Mouse (Mus musculus) kidney, adult 2 months (tissue): ENCODE data around the gene Ndp. TPM values are rescaled to one million over a fixed set of nuclear protein-coding genes. Genes with fewer than 3 reads are reported as not detected.

Experiments used
- DNase-seq: peaks from one replicate; pipeline ENCODE4 v3.0.0; 2021
- H3K27ac ChIP-seq: fragments of 200-500 bp; 2 replicates; pipeline ENCODE4 v1.5.1; 2012; ENCODE audit warnings: low read depth, low read length, control low read depth, inconsistent platforms; ENCODE audit not compliant: insufficient read depth
- H3K27me3 ChIP-seq: fragments of 200-500 bp; replicated peaks from 2 replicates; pipeline ENCODE4 v1.6.1; 2012; ENCODE audit warnings: mild to moderate bottlenecking, moderate library complexity, low read length, inconsistent platforms; ENCODE audit not compliant: control insufficient read depth, insufficient read depth
- H3K36me3 ChIP-seq: fragments of 200-500 bp; 2 replicates; pipeline ENCODE4 v1.6.1; 2012; ENCODE audit warnings: mild to moderate bottlenecking, moderate library complexity, low read length, inconsistent platforms; ENCODE audit not compliant: control insufficient read depth, insufficient read depth
- H3K4me1 ChIP-seq: fragments of 200-500 bp; 2 replicates; pipeline ENCODE4 v1.6.1; 2011; ENCODE audit warnings: low read length; ENCODE audit not compliant: control insufficient read depth, insufficient read depth
- H3K4me3 ChIP-seq: fragments of 200-500 bp; 2 replicates; pipeline ENCODE4 v1.5.1; 2011; ENCODE audit warnings: mild to moderate bottlenecking, low read depth, low read length, control low read depth; ENCODE audit not compliant: insufficient read depth
- CTCF ChIP-seq: fragments of 200-500 bp; conservative IDR thresholded peaks from 2 replicates; pipeline ENCODE4 v1.5.1; 2011; ENCODE audit warnings: low read depth, mild to moderate bottlenecking, control low read depth, low read length, moderate library complexity, mixed read lengths; ENCODE audit not compliant: insufficient read depth, insufficient read length
- POLR2A ChIP-seq: fragments of 200-500 bp; IDR thresholded peaks from one replicate; pipeline ENCODE4 v1.6.1; 2011; ENCODE audit warnings: low read depth, low read length, control low read depth
- WGBS: fragments of 180-500 bp; shearing (Covaris S2); methylation state at CpG from one replicate; pipeline ENCODE4 v1.1.7; 2018; 5-methylcytosine and 5-hydroxymethylcytosine counted together
- polyA plus RNA-seq: library from polyadenylated mRNA; depleted of rRNA; stranded (reverse); fragments of >200 nt; gene quantifications from 2 replicates; pipeline ENCODE4 v1.2.3, GENCODE M21; 2012; rRNA removed

Ndp gene
- 0.14 and 0.19 TPM in 2 replicates for polyA plus RNA-seq

GRCm38 (mm10) chrX:16911241-16911873 is at the start of gene Ndp:
Ndp (minus strand) TSS chrX:16911774.
- 2% methylated on average over 13 of the region's 13 CpGs for WGBS
- DNase-seq: no peak
- peak within 1 kb of the TSS; percentile 31; the same call in 1 of the 2 replicates for H3K4me3 ChIP-seq

GRCm38 (mm10) chrX:16954767-16955166 is 43.2 kb upstream of the Ndp start:
- 93% methylated on average over 2 of the region's 2 CpGs for WGBS
- no peak overlapping the region for H3K27ac ChIP-seq
- no peaks in the 10 kb centered on the region for H3K4me1 ChIP-seq
- H3K36me3 ChIP-seq: no peaks in the 10 kb centered on the region
- H3K4me3 ChIP-seq: no peak overlapping the region
- TF ChIP-seq POLR2A (no peak), CTCF (no peak)
- no peak for DNase-seq
- no peaks in the 10 kb centered on the region for H3K27me3 ChIP-seq

More at GRCm38 (mm10) chrX:16911241-16911873, at the start of gene Ndp:
- no peaks in the 10 kb centered on the region for H3K36me3 ChIP-seq
- no peak within 1 kb of the TSS for H3K27ac ChIP-seq
- TF ChIP-seq POLR2A (no peak), CTCF (no peak)
- no peaks in the 10 kb centered on the region for H3K27me3 ChIP-seq
- no peaks in the 10 kb centered on the region; the same call in 1 of the 2 replicates for H3K4me1 ChIP-seq

- H3K27me3 ChIP-seq: no peaks in the 10 kb centered on the region
- no peaks in the 10 kb centered on the region for H3K4me1 ChIP-seq
- TF ChIP-seq CTCF: no peak
- no peak for DNase-seq
- H3K4me3 ChIP-seq: no peak overlapping the region
- no peaks in the 10 kb centered on the region for H3K36me3 ChIP-seq
- no peak overlapping the region for H3K27ac ChIP-seq
These were observed 6.4 kb upstream of the Ndp start for GRCm38 (mm10) chrX:16918006-16918405.

- Histone ChIP-seq H3K27me3 (no peaks in the 10 kb centered on the region), H3K4me1 (no peaks in the 10 kb centered on the region; the same call in 1 of the 2 replicates), H3K27ac (no peak overlapping the region), H3K4me3 (no peak overlapping the region), H3K36me3 (no peaks in the 10 kb centered on the region)
- DNase-seq: no peak
- WGBS: 89% methylated on average over 1 of the region's 1 CpGs
- TF ChIP-seq POLR2A (no peak), CTCF (no peak)
These were observed 1.5 kb upstream of the Ndp start for GRCm38 (mm10) chrX:16913118-16913517.

GRCm38 (mm10) chrX:16911911-16912310 is 337 bp upstream of the Ndp start:
- H3K4me3 ChIP-seq: no peak overlapping the region
- DNase-seq: no peak
- no peaks in the 10 kb centered on the region for H3K27me3 ChIP-seq
- no peaks in the 10 kb centered on the region; the same call in 1 of the 2 replicates for H3K4me1 ChIP-seq
- TF ChIP-seq POLR2A: no peak
- WGBS: 29% methylated on average over 4 of the region's 4 CpGs
- H3K36me3 ChIP-seq: no peaks in the 10 kb centered on the region
- H3K27ac ChIP-seq: no peak overlapping the region

- H3K36me3 ChIP-seq: no peaks in the 10 kb centered on the region
- no peak for TF ChIP-seq POLR2A
- TF ChIP-seq CTCF: no peak
- no peak overlapping the region for H3K27ac ChIP-seq
- H3K27me3 ChIP-seq: no peaks in the 10 kb centered on the region
- H3K4me3 ChIP-seq: peak overlapping the region; percentile 31; the same call in 1 of the 2 replicates
- 11% methylated on average over 18 of the region's 18 CpGs for WGBS
- no peak for DNase-seq
- H3K4me1 ChIP-seq: no peaks in the 10 kb centered on the region; the same call in 1 of the 2 replicates
These were observed 1.1 kb downstream of the Ndp start for GRCm38 (mm10) chrX:16910211-16911095.

GRCm38 (mm10) chrX:16908652-16909051 is 2.9 kb downstream of the Ndp start:
- H3K27me3 ChIP-seq: no peaks in the 10 kb centered on the region
- no peak overlapping the region for H3K4me3 ChIP-seq
- no peak for TF ChIP-seq CTCF
- TF ChIP-seq POLR2A: no peak
- H3K36me3 ChIP-seq: no peaks in the 10 kb centered on the region
- DNase-seq: no peak
- no peak overlapping the region for H3K27ac ChIP-seq
- no peaks in the 10 kb centered on the region; the same call in 1 of the 2 replicates for H3K4me1 ChIP-seq
- 80% methylated on average over 2 of the region's 2 CpGs for whole genome bisulfite sequencing
